Mouse (Mus musculus): ENCODE results near the gene Akap2.

Gene Akap2

DNA sequence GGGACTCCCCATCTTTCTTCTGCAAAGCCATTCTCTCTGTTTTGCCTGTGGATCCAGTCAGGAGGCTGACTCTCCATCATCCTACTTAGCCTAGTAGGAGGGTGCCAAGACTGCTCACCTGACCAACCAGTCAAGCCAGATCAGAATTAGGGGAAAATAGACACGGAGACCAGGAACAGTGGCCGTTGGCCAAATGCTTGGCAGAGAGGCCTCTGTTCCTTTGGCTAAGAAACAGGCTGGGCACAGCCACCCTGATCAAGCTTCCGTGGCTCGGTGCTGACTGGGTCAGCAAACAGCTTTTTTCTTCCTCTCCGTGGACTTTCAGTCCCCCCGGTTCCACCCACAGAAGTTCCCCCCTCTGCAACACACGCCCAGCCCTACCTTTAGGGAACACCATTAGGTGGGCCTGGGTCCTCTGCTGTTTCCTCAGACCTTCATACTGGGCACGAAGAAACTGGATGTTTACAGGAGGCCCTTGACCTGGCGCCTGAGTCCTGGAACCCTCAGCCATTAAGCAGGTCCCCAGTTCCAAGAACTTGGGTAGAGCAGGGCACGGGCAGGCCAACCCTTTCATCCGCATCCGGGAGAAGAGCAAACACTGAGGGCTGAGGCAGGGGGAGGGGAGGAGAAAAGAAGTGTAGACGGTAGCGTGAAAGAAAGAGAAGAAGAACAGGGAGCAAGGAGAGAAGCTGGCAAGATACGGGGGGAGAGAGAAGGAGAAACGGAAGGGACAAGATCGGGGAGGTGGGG lies 197.9 kb downstream of the Akap2 start:
- DNase-seq: peak; percentile 78 to 80

- peak; percentile 43 to 47 for DNase-seq
These were observed 198.8 kb downstream of the Akap2 start, which contains the start of gene D630039A03Rik for GRCm38 (mm10) chr4:57916201-57916661. Gene D630039A03Rik, minus strand, starts transcription at chr4:57916297.

- no peak for DNase-seq
These were observed 199.3 kb downstream of the Akap2 start for GRCm38 (mm10) chr4:57916711-57917110.

GRCm38 (mm10) chr4:57919494-57920423 lies 202.3 kb downstream of the Akap2 start:
- DNase-seq: no peak

DNA sequence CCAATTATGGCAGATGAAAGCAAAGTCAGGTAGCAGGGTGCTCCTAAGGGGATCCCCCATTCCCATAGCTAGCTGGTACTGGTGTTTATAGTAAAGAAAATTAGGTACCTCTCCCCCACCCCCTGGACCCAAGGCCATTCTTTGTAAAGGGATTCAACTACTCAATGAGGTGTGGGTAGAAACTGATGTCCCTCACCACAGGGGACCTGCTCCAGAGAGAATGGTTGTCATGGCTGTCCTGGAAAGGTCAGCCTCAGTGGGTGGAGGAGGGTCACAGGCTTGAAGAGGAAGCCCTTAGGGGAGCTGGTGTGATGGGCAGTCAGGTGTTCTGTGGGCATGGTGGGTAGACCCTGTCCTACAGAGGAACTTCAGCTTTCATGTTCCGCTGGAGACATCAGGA lies 203.1 kb downstream of the Akap2 start:
- DNase-seq: no peak

DNA sequence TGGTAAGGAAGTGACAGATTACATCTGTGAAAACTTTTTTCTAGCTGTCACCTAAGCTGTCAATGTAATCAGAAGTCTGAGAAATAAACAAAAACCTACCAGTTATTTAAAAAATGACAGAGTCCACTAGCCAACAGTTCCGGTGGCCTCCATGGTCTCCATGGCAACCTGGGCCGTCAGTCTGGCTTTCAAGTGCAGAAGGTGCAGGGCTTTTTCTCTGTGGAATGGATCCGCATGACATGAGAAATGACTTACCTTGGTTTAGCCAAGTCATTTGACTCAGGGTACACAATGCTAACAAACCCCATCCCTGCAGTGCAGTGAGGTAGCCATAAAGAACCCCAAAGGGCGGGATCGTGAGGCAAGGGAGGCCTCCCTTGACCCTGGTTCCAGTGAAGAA lies 204.7 kb downstream of the Akap2 start:
- no peak for DNase-seq

DNA sequence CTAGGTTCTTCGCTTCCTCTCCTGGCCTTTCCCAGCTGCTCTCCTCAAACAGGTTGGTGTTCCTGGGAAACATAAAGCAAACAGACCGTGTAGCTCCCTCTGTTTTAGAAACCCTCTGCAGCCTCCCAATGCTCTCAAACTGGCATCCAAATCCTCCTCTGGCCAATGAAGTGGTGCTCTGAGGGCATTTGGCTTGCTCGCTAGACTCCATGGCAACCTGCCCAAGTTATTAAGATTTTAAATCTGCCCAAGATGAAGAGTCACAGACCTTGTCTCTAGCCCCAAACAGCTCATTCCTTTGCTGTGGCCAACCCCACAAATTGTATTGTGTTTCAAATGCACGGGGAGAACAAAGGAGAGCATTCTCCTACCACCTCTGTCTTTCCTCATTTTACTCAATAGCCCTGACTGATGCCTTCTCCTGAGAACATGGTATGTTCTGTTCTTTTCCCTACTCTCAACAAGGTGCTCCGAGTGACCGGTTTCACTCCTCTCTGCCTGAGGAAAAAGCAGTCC lies 207.2 kb downstream of the Akap2 start:
- peak in 1 of 2 experiments; percentile 12 for DNase-seq

GRCm38 (mm10) chr4:57927464-57928205 lies 210.2 kb downstream of the Akap2 start:
- peak in 1 of 2 experiments; percentile 27 for DNase-seq

- DNase-seq: no peak
These were observed 213.2 kb downstream of the Akap2 start for GRCm38 (mm10) chr4:57930559-57931170.

GRCm38 (mm10) chr4:57934181-57934580 lies 216.7 kb downstream of the Akap2 start:
- DNase-seq: no peak

DNA sequence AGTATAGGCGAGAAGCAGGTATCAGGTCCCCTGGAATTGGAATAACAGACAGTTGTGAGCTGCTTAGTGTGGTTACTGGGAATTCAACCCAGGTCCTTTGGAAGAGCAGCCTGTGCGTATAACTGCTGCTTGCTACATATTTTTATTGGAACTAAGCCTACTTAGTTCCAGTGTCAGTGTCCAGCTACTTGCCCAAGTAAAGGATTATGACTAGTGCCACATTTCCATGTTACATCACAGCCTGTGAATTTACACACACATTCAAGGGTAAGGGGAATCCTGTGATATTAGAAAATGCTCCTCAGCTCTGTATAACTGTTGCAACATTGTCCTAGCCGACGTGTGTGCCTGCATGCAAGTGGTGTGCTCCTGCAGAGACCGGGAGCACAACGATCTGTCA lies 219.8 kb downstream of the Akap2 start:
- DNase-seq: no peak

- DNase-seq: no peak
These were observed 223.2 kb downstream of the Akap2 start for GRCm38 (mm10) chr4:57940631-57941030.

DNA sequence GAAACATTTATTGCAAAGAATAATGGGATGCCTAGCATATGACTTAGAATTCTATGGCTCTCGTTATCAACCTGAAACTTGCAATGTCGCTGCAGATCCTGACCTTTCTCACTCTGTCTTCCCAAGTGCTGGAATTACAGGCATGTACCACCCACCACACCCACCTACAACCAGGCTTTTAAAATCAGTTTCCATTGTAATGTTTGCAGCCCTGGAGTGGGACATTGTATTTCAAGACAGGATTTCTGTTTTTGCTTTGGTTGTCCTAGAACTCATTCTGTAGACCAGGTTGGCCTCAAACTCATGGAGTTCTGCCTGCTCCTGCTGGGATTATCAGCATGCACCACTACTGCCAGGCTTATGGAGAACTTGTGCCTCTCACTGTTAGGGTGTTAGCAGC lies 225.4 kb downstream of the Akap2 start:
- no peak for DNase-seq

Data from cerebellum, postnatal 36 days (tissue).